Mouse (Mus musculus) kidney, adult 18-20 months (tissue): ENCODE measurements around the gene Saa1.
"Not testable (repeated sequence)": the region's sequence is repeated elsewhere in the genome, so short reads cannot be mapped to it uniquely, and the experiment has no call there.

Source experiments
- DNase-seq: peaks from one replicate; pipeline ENCODE4 v3.0.0; 2021

Gene Saa1

GRCm38 (mm10) chr7:46742880-46743279 is at the start of gene Saa1:
Saa1 (minus strand) TSS chr7:46742980.
- not testable (repeated sequence) for DNase-seq

- DNase-seq, result no peak
These were observed 46.5 kb upstream of the Saa1 start for GRCm38 (mm10) chr7:46789177-46789849.

GRCm38 (mm10) chr7:46770706-46771105 is 27.9 kb upstream of the Saa1 start:
- DNase-seq, result peak; percentile 72

GRCm38 (mm10) chr7:46768451-46768850 is 25.7 kb upstream of the Saa1 start:
- no peak for DNase-seq

- no peak for DNase-seq
These were observed 24.6 kb upstream of the Saa1 start for GRCm38 (mm10) chr7:46767371-46767770.

- DNase-seq, result no peak
These were observed 21.9 kb upstream of the Saa1 start for GRCm38 (mm10) chr7:46764672-46765071.

- DNase-seq, result no peak
These were observed 19.8 kb upstream of the Saa1 start for GRCm38 (mm10) chr7:46762601-46763000.

GRCm38 (mm10) chr7:46761049-46761795 is 18.4 kb upstream of the Saa1 start:
- no peak for DNase-seq

GRCm38 (mm10) chr7:46751490-46751889 is 8.7 kb upstream of the Saa1 start, which contains the start of gene Saa2:
Saa2 (plus strand) TSS chr7:46751790.
- DNase-seq, result no peak

GRCm38 (mm10) chr7:46748459-46748858 is 5.7 kb upstream of the Saa1 start:
- DNase-seq, result no peak

GRCm38 (mm10) chr7:46746381-46746780 is 3.6 kb upstream of the Saa1 start:
- DNase-seq, result no peak

- DNase-seq, result no peak
These were observed 3.0 kb upstream of the Saa1 start for GRCm38 (mm10) chr7:46745816-46746215.

- not testable (repeated sequence) for DNase-seq
These were observed 2.7 kb downstream of the Saa1 start for GRCm38 (mm10) chr7:46740041-46740440.

- peak; percentile 12 for DNase-seq
These were observed 4.0 kb downstream of the Saa1 start for GRCm38 (mm10) chr7:46738561-46739460.

- DNase-seq, result no peak
These were observed 7.8 kb downstream of the Saa1 start for GRCm38 (mm10) chr7:46734983-46735382.

GRCm38 (mm10) chr7:46732458-46732857 is 10.3 kb downstream of the Saa1 start, which contains the start of gene Saa4:
Saa4 (minus strand) TSS chr7:46732603.
- DNase-seq, result no peak

- DNase-seq, result no peak
These were observed 15.2 kb downstream of the Saa1 start for GRCm38 (mm10) chr7:46727584-46727983.

GRCm38 (mm10) chr7:46724396-46724795 is 18.4 kb downstream of the Saa1 start:
- no peak for DNase-seq

- DNase-seq, result no peak
These were observed 18.9 kb downstream of the Saa1 start for GRCm38 (mm10) chr7:46723849-46724248.

- no peak for DNase-seq
These were observed 19.4 kb downstream of the Saa1 start for GRCm38 (mm10) chr7:46723354-46723753.

- no peak for DNase-seq
These were observed 22.3 kb downstream of the Saa1 start for GRCm38 (mm10) chr7:46720460-46720859.

- peak; percentile 9 for DNase-seq
These were observed 23.3 kb downstream of the Saa1 start for GRCm38 (mm10) chr7:46719526-46719925.

- DNase-seq, result no peak
These were observed 24.0 kb downstream of the Saa1 start for GRCm38 (mm10) chr7:46718591-46719270.
